Mouse (Mus musculus) heart, adult 2 months (tissue): ENCODE data around the gene Wdr78. TPM values are rescaled to one million over a fixed set of nuclear protein-coding genes. Genes with fewer than 3 reads are reported as not detected.

ENCODE experiments used
- DNase-seq, 2 experiments: peaks; one replicate each; pipeline ENCODE4 v3.0.0; 2021
- H3K27ac ChIP-seq: fragments of 200-600 bp; 2 replicates; pipeline ENCODE4 v1.8.1; 2022
- H3K27me3 ChIP-seq: fragments of 200-500 bp; 2 replicates; pipeline ENCODE4 v1.6.1; 2012; ENCODE audit warnings: mild to moderate bottlenecking, low read length, inconsistent platforms, mixed read lengths; ENCODE audit not compliant: control insufficient read depth, insufficient read depth
- H3K36me3 ChIP-seq: fragments of 200-500 bp; 2 replicates; pipeline ENCODE4 v1.6.1; 2012; ENCODE audit warnings: low read length, inconsistent platforms; ENCODE audit not compliant: control insufficient read depth, insufficient read depth
- H3K4me1 ChIP-seq: fragments of 200-500 bp; 2 replicates; pipeline ENCODE4 v1.6.1; 2011; ENCODE audit warnings: low read length; ENCODE audit not compliant: control insufficient read depth, insufficient read depth
- H3K4me3 ChIP-seq: fragments of 200-600 bp; 2 replicates; pipeline ENCODE4 v1.8.1; 2022
- H3K79me2 ChIP-seq: fragments of 200-500 bp; replicated peaks from 2 replicates; pipeline ENCODE4 v1.6.1; 2012; ENCODE audit warnings: mild to moderate bottlenecking, inconsistent platforms, low read length, moderate library complexity, mixed read lengths; ENCODE audit not compliant: control insufficient read depth, insufficient read depth
- H3K9ac ChIP-seq: fragments of 200-500 bp; 2 replicates; pipeline ENCODE4 v1.6.1; 2012; ENCODE audit warnings: low read depth, mild to moderate bottlenecking, control low read depth, inconsistent platforms, low read length, mixed read lengths
- CTCF ChIP-seq: fragments of 200-600 bp; IDR thresholded peaks from 2 replicates; pipeline ENCODE4 v1.8.1; 2022; ENCODE audit warnings: antibody characterized with exemption, mild to moderate bottlenecking, moderate library complexity
- EP300 ChIP-seq: fragments of 200-500 bp; IDR thresholded peaks from 2 replicates; pipeline ENCODE4 v1.6.1; 2011; ENCODE audit warnings: low read depth, low read length, control low read depth; ENCODE audit not compliant: insufficient read depth
- POLR2A ChIP-seq: fragments of 200-500 bp; IDR thresholded peaks from 2 replicates; pipeline ENCODE4 v1.6.1; 2011; ENCODE audit warnings: mild to moderate bottlenecking, low read depth, low read length, control low read depth; ENCODE audit not compliant: insufficient read depth
- WGBS: fragments of 180-500 bp; shearing (Covaris S2); methylation state at CpG from one replicate; pipeline ENCODE4 v1.1.7; 2018; 5-methylcytosine and 5-hydroxymethylcytosine counted together
- intact Hi-C: fragments of 180-260 bp; cut with DNase I; formaldehyde crosslinking; loops from one replicate; pipeline ENCODE4 v1.15.1; 2025
- polyA plus RNA-seq: library from polyadenylated mRNA; depleted of rRNA; stranded (reverse); fragments of >200 nt; gene quantifications from 2 replicates; pipeline ENCODE4 v1.2.3, GENCODE M21; 2012; rRNA removed
- total RNA-seq, 2 experiments: library from RNA; stranded (reverse); gene quantifications; 2 replicates each; pipeline ENCODE4 v1.2.3; 2021

Gene Wdr78
- total and polyA plus RNA-seq, 3 experiments: 0.37 to 1.3 (median 1.1) TPM

DNA sequence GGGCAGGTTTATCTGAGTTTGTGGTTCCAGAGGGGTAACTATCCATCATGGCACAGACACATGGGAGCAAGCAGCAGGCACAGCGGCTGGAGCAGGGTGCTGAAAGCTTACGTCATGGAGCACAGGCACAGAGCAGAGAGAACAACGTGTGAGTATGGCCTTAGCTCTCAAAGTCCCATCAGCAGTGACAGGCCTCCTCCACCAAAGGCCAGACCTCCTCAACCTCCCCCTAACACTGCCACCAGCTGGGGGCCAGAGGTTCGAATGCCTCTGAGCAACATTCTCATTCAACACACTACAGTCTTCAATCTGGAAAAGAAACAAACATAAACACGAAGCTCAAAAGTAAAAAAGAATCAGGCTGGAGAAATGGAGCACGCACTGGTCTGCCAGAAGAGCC lies 125.8 kb downstream of the Wdr78 start:
- TF ChIP-seq POLR2A: no peak
- no peak for TF ChIP-seq CTCF
- TF ChIP-seq EP300: no peak
- 69% methylated on average over 6 of the region's 6 CpGs for WGBS
- H3K9ac ChIP-seq: no peak overlapping the region
- no peaks in the 10 kb centered on the region for H3K79me2 ChIP-seq
- no peaks in the 10 kb centered on the region for H3K36me3 ChIP-seq
- H3K27me3 ChIP-seq: no peaks in the 10 kb centered on the region
- no peaks in the 10 kb centered on the region for H3K4me1 ChIP-seq
- DNase-seq: no peak
- no peak overlapping the region for H3K4me3 ChIP-seq
- H3K27ac ChIP-seq: no peak overlapping the region
- intact Hi-C loops: no loop called here

Other genes with a start within 250 kb of the Wdr78 start
- gene Tctex1d1, start 135.9 kb downstream of the Wdr78 start, total RNA-seq: not detected
- gene Tctex1d1, start 135.9 kb downstream of the Wdr78 start, polyA plus RNA-seq: 0.20 TPM in 1 of 2 replicates, not detected in the other
- gene Insl5, start 87.7 kb downstream of the Wdr78 start, total RNA-seq: not detected
- gene Insl5, start 87.7 kb downstream of the Wdr78 start, polyA plus RNA-seq: not detected in 2 replicates
- 10 to 100 TPM; 32.0 to 36.9 TPM for gene Mier1, start 165 bp downstream of the Wdr78 start, total RNA-seq
- gene Mier1, start 165 bp downstream of the Wdr78 start, polyA plus RNA-seq: 7.0 and 12.5 TPM in 2 replicates
- 1 to 10 TPM; 7.6 to 8.0 TPM for gene Slc35d1, start 100.6 kb upstream of the Wdr78 start, total RNA-seq
- gene Slc35d1, start 100.6 kb upstream of the Wdr78 start, polyA plus RNA-seq: 3.9 and 7.3 TPM in 2 replicates
- not detected for gene 4921539E11Rik, start 176.3 kb upstream of the Wdr78 start, total RNA-seq
- gene 4921539E11Rik, start 176.3 kb upstream of the Wdr78 start, polyA plus RNA-seq: not detected in 2 replicates
- 10 to 100 TPM; 33.0 to 40.1 TPM for gene Oma1, start 199.3 kb upstream of the Wdr78 start, total RNA-seq
- gene Oma1, start 199.3 kb upstream of the Wdr78 start, polyA plus RNA-seq: 20.4 and 44.8 TPM in 2 replicates